Mouse (Mus musculus) ovary, adult 10 weeks (tissue): Measurements from ENCODE around the gene Fam13a. TPM values are rescaled to one million over a fixed set of nuclear protein-coding genes. Genes with fewer than 3 reads are reported as not detected.

ENCODE experiments used
- polyA plus RNA-seq: library from polyadenylated mRNA; stranded (reverse); fragments of 350-450 nt; fragmentation: Illumina TruSeq; extraction: RNeasy Lipid Tissue Mini Kit (QIAGEN cat#74804); gene quantifications from one replicate; pipeline ENCODE4 v1.2.3, GENCODE M21; 2014

The Fam13a gene
- polyA plus RNA-seq = 174 TPM

GRCm38 (mm10) chr6:59024164-59024724 lies at the start of gene Fam13a:
Gene Fam13a, minus strand, starts transcription at chr6:59024549.

GRCm38 (mm10) chr6:58906852-58907261 lies 117.5 kb downstream of the Fam13a start, which contains the start of gene Nap1l5:
Gene Nap1l5, minus strand, starts transcription at chr6:58907076.

Other genes with a start within 250 kb of the Fam13a start
- 35.4 TPM for gene Herc3, start 193.1 kb downstream of the Fam13a start, polyA plus RNA-seq
- 942 TPM for gene Nap1l5, start 117.5 kb downstream of the Fam13a start, polyA plus RNA-seq
- 43.8 TPM for gene Tigd2, start 184.3 kb upstream of the Fam13a start, polyA plus RNA-seq